Mouse (Mus musculus): ENCODE data around the gene Cavin1. TPM values are rescaled to one million over a fixed set of nuclear protein-coding genes. Genes with fewer than 3 reads are reported as not detected.

Cavin1 gene
- total RNA-seq, 2 experiments from 2014 or later, result 14.3 to 16.3 TPM

DNA sequence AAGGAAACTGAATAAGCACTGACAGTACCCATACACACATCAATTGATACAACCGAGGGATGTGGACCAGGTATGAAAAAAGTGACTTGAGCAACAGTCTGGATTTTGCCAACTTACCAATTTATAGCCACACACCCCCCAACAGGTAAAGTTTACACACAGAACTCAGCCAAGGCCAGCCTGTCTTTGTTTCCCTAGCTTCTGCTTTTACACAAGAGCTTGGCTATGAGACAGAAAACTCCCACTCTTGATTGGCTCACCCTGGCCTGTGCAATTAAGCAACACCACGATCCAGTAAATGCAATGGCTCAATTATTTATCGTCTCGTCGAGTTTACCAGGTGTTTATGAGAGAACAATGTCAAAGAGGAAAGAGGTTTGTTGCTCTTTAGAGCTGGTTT is 32.6 kb downstream of the Cavin1 start:
- Histone ChIP-seq H3K27ac (peak overlapping the region; percentile 36), H3K4me3 (peak overlapping the region; percentile 90)
- DNase-seq (ENCODE audit: low spot score in 2 of 2), result peak; percentile 39 to 47
- no peak for TF ChIP-seq CTCF (conservative IDR thresholded peaks at IDR 0.05)

DNA sequence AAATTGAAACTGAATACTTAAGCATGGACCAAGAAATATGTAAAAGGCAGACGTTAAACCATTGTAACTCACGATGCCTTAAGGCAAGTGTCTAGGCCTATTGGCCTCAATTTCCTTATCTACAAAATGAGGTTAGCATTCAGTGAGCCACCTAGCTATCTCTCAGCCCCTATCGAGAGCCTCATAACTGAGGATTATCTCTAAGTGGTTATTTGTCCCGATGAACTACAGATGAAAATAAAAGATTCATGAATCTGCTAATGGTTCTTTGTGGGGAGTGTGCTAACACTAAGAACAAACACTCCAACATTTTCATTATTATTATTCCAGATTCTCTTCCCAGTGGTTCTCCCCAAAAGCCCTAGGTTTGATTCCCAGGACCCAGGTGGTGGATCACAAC is 33.4 kb downstream of the Cavin1 start:
- DNase-seq (ENCODE audit: low spot score in 2 of 2), result no peak
- TF ChIP-seq CTCF (conservative IDR thresholded peaks at IDR 0.05), result no peak
- Histone ChIP-seq H3K4me3 (peak overlapping the region; percentile 90; the same call in 1 of the 2 replicates), H3K27ac (peak overlapping the region; percentile 36; the same call in 1 of the 2 replicates)

DNA sequence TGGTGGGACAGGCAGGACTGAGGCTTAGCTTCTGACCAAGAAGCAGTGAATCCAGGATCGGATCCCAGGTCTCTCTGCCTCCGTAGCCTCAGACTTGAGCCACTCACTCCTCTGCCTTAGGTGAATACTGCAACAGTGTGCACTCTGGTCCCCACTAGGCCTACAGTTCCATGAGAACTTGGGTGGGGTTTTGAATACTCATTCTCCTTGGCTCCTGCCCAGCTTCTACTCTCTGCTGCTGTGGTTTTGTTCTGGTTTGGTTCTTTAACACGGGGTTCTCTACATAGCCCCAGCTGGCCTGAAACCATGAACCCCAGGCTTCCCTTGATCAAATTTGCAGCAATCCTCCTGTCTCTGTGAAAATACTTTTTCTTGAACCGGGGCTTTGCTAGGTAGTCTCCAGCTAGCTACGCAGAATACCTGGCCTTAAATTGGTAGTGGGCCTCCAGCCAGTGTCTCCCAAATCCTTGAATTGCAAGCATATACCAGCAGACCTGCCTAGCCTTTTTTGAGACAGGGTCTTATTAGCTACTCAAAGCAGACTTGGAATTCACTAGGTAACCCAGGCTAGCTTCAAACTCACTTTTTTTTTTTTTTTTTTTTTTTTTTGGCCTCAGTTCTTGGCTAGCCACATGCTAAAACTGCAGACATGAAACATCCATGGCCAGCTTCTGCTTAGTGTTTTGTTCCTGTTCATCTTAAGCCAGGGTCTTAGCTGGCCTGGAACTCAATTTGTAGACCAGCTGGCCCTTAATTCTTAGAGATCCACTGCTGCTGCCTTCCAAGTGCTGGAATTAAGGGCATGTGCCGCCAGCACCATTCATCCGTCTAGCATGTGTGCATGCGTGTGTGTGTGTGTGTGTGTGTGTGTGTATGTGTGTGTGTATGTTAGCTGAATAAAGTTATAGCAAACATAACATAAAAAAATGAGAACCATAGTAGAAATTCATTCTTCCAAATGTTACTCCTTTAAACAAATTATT is 35.0 kb downstream of the Cavin1 start:
- Histone ChIP-seq H3K27ac (no peak overlapping the region), H3K4me3 (no peak overlapping the region)
- DNase-seq (ENCODE audit: low spot score in 2 of 2), result no peak
- no peak for TF ChIP-seq CTCF (conservative IDR thresholded peaks at IDR 0.05)

DNA sequence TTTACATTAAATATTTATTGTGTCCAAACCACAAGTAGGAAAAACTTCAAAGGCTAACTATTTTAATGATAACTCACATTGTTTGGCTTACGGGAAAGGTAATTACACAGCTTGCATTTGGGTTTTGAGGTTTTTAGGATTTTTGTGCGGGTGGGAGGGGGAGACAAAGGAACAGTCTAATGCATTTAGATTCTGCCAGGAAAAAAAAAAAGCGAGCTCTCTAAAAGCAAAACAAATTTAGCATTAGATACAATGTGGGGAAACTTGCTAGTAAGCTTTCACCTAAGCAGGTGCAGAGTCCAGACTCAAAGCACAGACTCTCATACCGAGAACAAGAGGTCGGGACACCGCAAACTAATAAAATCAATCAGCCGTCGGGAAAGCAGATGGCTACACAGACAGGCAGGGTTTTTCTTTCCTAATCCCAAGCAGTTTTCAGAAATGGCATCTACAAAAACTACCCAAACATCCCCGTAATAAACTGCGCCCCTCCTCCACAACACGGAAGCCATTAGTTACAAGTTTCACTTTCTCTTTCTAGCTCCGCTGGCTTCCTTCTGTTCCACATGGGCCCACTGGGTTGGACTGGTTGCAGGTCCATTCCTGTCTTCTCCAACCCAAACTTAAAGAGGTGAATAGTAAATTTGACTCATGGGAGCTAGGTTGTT is 39.3 kb downstream of the Cavin1 start:
- TF ChIP-seq CTCF (conservative IDR thresholded peaks at IDR 0.05), result no peak
- H3K27ac ChIP-seq, result no peak overlapping the region; the same call in 1 of the 2 replicates
- peak overlapping the region; percentile 56 for H3K4me3 ChIP-seq
- no peak for DNase-seq (ENCODE audit: low spot score in 2 of 2)

DNA sequence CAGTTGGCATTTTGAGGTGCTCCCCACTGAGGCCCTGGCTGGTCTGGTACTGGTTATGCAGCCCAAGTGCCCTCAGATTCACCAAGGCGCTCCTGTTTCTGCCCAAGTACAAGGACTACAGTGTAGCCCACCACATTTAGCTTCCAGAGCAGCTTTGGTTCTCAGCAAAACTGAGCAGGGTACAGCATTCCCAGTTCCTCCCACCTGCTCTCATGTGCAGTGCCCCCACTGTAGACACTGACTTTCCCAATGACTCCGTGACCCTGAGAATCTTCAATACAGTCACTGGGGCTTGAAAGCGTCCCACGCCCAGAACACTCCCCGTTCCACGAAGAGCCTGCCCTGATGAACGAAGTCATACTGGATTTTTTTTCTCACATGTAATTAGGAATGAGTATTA is 40.1 kb downstream of the Cavin1 start:
- Histone ChIP-seq H3K4me3 (no peak overlapping the region), H3K27ac (no peak overlapping the region)
- no peak for DNase-seq (ENCODE audit: low spot score in 2 of 2)
- TF ChIP-seq CTCF (conservative IDR thresholded peaks at IDR 0.05), result no peak

DNA sequence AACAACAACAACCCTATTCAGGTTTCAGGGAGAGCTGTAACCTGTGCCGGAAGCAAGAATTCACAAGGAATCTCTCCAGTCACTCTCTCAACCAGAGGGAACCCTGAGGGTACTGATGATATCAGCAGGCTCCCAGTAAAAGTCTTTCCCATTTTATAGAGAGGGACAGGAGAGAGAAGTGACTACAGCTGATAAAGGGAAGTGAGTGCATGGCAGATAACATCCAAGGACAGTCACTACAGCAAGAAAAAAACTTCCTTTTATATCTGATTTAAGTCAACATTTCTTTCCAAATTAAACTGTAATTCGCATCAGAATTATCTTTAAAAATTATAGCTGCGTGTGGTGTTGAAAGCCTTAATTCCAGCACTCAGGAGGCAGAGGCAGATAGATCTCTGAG is 43.3 kb downstream of the Cavin1 start:
- Histone ChIP-seq H3K27ac (no peak overlapping the region), H3K4me3 (no peak overlapping the region)
- TF ChIP-seq CTCF (conservative IDR thresholded peaks at IDR 0.05), result no peak
- no peak for DNase-seq (ENCODE audit: low spot score in 2 of 2)

DNA sequence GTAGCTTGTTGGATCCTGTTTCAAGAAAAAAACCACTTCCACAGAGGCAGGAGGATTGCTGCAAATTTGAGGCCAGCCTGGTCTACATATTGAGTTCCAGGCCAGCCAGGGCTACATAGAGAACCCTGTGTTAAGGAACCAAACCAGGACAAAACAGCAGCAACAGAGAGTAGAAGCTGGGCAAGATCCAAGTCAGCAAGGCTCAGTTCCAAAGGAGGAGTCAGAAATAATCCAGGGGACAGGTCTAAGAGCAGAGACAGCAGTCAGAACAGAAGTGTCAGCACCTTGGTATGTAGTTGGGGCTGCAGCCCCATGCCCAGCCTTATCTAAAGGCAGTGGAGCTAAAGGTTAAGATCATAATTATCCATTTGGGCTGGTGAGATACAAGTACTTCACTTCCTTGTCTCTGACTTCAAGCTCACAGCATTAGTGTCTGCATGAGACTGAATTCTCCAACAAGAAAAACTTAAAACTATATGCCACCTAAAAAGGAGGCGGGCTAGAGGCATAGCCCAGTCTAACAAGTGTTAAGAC is 46.2 kb downstream of the Cavin1 start:
- H3K27ac ChIP-seq, result no peak overlapping the region
- no peak for DNase-seq (ENCODE audit: low spot score in 2 of 2)
- H3K4me3 ChIP-seq, result no peak overlapping the region
- no peak for TF ChIP-seq CTCF (conservative IDR thresholded peaks at IDR 0.05)

DNA sequence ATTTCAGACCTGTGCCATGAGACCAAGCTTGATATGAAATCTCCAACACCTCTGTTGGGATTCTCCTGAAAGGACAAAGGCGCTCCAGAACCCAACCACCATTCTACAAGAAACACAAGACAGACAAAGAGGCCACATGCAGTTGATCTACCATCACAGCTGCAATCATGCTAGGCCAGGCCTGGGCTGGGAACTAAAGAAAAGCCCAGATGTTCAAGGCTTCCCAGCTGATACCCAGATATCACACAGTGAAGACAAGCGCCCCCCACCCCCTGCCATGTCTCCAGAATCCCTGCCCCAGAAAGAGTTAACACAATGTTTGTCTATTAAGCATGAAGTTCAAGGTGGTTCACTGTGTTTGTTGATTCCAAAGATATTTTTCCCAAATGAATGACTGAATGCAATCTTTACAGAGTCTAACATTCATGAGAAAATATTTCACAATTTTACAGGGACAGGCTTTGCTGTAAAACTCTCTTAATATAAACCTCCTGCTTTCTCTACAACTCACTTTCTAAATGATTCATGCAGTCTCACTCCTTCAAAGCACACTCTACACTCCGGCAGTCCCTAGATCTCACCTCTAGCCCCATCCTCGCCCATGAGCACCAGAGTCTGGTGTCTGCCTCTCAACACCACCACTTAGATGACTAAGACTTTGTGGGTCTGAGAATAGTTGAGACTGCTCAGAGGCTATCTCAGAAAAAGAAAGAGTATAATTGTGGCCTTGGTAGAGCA is 49.6 kb downstream of the Cavin1 start:
- Histone ChIP-seq H3K27ac (no peak overlapping the region), H3K4me3 (no peak overlapping the region)
- TF ChIP-seq CTCF (conservative IDR thresholded peaks at IDR 0.05), result no peak
- no peak for DNase-seq (ENCODE audit: low spot score in 2 of 2)

DNA sequence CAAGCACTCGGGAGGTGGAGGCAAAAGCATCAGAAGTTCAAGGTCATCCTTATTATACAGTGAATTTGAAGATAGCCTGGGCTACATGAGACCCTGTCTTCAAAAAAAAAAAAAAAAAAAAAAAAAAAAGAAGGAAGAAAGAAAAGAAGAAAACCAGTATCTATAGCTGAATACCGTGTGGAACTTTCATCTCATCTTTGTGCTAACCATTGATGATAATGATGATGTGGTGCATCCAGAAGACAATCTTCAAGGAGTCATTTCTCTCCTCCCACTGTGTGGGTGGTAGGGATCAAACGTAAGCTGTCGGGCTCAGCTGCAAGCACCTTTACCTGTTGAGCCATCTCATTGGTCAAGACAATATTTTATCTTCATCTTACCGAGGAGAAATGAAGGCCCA is 52.7 kb downstream of the Cavin1 start:
- no peak for DNase-seq (ENCODE audit: low spot score in 2 of 2)
- TF ChIP-seq CTCF (conservative IDR thresholded peaks at IDR 0.05), result no peak
- Histone ChIP-seq H3K27ac (no peak overlapping the region), H3K4me3 (no peak overlapping the region)

DNA sequence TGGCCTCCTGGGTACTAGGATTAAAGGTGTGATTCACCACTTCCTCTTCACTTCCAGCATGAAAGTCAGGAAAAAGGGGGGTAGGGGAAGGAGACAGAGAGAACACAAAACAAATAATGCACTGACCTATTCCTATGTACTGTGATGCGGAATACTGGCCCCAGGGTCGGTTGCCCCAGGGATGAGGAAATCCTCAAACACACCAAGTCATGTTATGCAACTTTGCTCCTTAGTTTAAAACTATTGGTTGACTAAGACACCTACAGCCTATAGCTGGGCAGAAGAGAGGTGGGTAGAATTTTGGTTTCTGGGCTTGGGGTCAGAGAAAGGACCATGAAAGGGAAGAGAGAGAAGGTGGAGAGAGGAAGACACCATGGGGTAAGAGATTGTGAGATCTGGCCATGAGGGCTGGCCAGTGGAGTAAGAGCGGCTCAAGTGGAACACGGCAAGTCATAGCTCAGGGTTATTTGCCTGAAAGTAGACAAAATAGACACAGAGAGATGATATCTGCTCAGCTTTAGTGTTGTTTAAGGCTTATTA is 54.2 kb downstream of the Cavin1 start:
- TF ChIP-seq CTCF (conservative IDR thresholded peaks at IDR 0.05), result no peak
- Histone ChIP-seq H3K4me3 (no peak overlapping the region), H3K27ac (no peak overlapping the region)
- no peak for DNase-seq (ENCODE audit: low spot score in 2 of 2)

DNA sequence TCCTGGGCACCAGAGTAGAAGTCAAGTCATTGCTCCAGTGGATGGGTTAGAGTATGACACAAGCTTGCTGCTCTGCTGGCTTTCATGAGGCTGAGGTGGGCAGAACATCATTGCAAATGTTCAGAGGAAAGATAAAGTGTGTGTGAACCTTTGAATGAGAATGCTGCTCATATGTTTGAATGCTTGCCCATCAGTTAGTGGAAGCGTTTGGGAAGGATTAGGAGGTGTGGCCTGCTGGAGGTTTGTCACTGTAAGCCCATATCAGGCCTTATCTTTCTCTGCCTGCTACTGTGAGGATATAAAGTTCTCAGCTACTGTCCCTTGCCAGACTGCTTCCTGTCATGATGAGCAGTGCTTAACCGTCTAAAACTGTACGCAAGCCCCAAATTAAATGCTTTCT is 55.6 kb downstream of the Cavin1 start:
- H3K27ac ChIP-seq, result no peak overlapping the region
- no peak for DNase-seq (ENCODE audit: low spot score in 2 of 2)
- no peak overlapping the region for H3K4me3 ChIP-seq
- TF ChIP-seq CTCF (conservative IDR thresholded peaks at IDR 0.05), result no peak

DNA sequence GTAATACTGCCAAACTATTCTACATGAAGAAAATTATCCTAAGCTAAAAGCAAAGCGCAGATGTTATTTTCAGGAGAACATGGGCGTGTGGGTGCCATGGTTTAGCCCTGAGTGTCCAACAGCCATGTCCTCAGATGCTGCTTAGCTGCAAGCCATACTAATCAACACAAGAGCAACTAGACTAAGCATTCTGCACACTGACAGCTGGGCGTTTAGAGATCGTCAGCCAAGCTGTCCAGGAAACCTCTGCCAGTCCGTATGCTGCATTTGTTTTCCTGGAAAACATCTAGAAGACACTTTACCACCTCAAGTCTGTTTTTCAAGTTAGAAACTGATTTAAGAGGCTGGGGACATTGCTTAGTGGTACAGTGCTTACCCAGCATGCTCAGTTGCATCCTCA is 56.3 kb downstream of the Cavin1 start:
- no peak for DNase-seq (ENCODE audit: low spot score in 2 of 2)
- TF ChIP-seq CTCF (conservative IDR thresholded peaks at IDR 0.05), result no peak
- H3K27ac ChIP-seq, result no peak overlapping the region

More for the DNA sequence above, 56.3 kb downstream of the Cavin1 start:
- H3K4me3 ChIP-seq, result no peak overlapping the region
